Mouse (Mus musculus) hindbrain, embryonic 11.5 days (tissue): ENCODE data around the gene Gpr61. TPM values are rescaled to one million over a fixed set of nuclear protein-coding genes. Genes with fewer than 3 reads are reported as not detected.
A peak's percentile ranks its signal among the peaks of the same experiment; 100 is the strongest.

Experiments
- ATAC-seq: fragments of 200-750 bp; cut with Nextera tagmentation; 2 replicates; pipeline ENCODE4 v1.8.0; 2017; ENCODE audit warnings: mild to moderate bottlenecking, moderate TSS enrichment, moderate library complexity; ENCODE audit not compliant: low FRiP score
- DNase-seq: peaks from one replicate; pipeline ENCODE4 v3.0.0-alpha.2; 2015; ENCODE audit warnings: low spot score
- H3K27ac ChIP-seq: fragments of 300-500 bp; sonication (generic); 2 replicates; pipeline ENCODE4 v1.5.1; 2014; ENCODE audit warnings: mild to moderate bottlenecking, low read depth, low read length
- H3K27me3 ChIP-seq: fragments of 300-500 bp; sonication (generic); 2 replicates; pipeline ENCODE4 v1.6.1; 2014; ENCODE audit warnings: mild to moderate bottlenecking, low read length, moderate library complexity, mixed read lengths; ENCODE audit not compliant: control insufficient read depth, insufficient read depth
- H3K36me3 ChIP-seq: fragments of 300-500 bp; sonication (generic); 2 replicates; pipeline ENCODE4 v1.6.1; 2014; ENCODE audit warnings: mild to moderate bottlenecking, low read length, moderate library complexity, mixed read lengths; ENCODE audit not compliant: control insufficient read depth, insufficient read depth
- H3K4me1 ChIP-seq: fragments of 300-500 bp; sonication (generic); replicated peaks from 2 replicates; pipeline ENCODE4 v1.6.1; 2014; ENCODE audit warnings: low read length, mixed read lengths; ENCODE audit not compliant: control insufficient read depth, insufficient read depth
- H3K4me2 ChIP-seq: fragments of 300-500 bp; sonication (generic); replicated peaks from 2 replicates; pipeline ENCODE4 v1.6.1; 2014; ENCODE audit warnings: mild to moderate bottlenecking, low read depth, low read length
- H3K4me3 ChIP-seq: fragments of 300-500 bp; sonication (generic); 2 replicates; pipeline ENCODE4 v1.5.1; 2014; ENCODE audit warnings: low read depth, low read length
- H3K9ac ChIP-seq: fragments of 300-500 bp; sonication (generic); 2 replicates; pipeline ENCODE4 v1.6.1; 2014; ENCODE audit warnings: low read depth, low read length
- H3K9me3 ChIP-seq: fragments of 300-500 bp; sonication (generic); 2 replicates; pipeline ENCODE4 v1.6.1; 2016; ENCODE audit warnings: low read length; ENCODE audit not compliant: control insufficient read depth
- WGBS: fragments of 180-500 bp; shearing (Covaris S2); extraction: QIAGEN DNeasy Blood & Tissue Kit; methylation state at CpG from one replicate; pipeline ENCODE4 v1.1.7; 2014; 5-methylcytosine and 5-hydroxymethylcytosine counted together
- polyA plus RNA-seq: library from polyadenylated mRNA; unstranded; fragments of >200 nt; fragmentation: Nextera tagmentation; extraction: Ambion mirVana; gene quantifications from 2 replicates; pipeline ENCODE4 v1.2.1, GENCODE M21; 2014

Gene Gpr61
- polyA plus RNA-seq, 1 experiment from 2014 or later, result 0.34 TPM

DNA sequence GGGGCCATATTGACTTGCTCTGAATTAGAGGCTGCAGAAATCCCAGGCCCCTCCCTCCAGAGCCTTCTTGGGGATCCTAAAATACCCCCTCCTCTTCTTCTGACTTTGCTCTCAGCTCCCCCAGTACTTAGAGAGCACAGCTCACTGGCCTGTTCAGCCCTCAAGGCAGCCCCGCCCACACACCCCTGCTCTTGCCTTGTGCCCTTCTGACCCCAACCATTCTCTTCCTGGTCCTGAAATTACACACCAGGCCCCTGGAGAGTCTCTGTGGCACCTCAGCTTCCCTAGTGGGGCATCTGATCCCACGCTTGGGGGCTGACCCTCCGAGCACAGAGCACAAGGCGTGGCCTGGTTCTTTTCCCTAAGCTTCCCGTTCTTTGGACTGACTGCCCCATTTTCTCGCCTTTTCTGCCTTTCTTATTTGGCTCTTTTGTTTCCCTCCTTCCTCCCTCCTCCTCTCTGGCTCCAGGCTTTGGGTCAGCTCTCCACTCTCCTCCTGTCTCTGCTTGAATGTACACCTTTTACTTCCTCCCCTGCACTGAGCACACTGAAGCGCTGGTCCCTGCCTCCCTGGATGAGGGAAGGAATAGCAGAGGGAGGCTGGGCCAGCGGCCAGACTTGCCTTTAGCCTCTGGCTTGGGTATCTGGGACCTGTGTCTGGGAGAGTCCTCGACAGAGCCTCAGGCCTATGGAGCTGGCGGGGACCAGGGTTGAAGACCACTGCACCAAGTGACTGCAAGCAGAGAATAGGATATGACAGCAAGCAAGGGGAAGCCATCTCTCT lies 11.0 kb upstream of the Gpr61 start:
- H3K27ac ChIP-seq, result peak overlapping the region; percentile 91
- H3K9me3 ChIP-seq, result no peaks in the 10 kb centered on the region
- 0 out of 2 replicates have a peak overlapping the region, but pooled peaks have one; percentile 16 for H3K9ac ChIP-seq
- no peaks in the 10 kb centered on the region for H3K36me3 ChIP-seq
- WGBS, result 15% methylated on average over 10 of the region's 10 CpGs
- DNase-seq (peak; percentile 48), ATAC-seq (peak; percentile 44; the same call in 1 of the 2 replicates)
- no peaks in the 10 kb centered on the region for H3K27me3 ChIP-seq
- H3K4me3 ChIP-seq, result no peak overlapping the region
- peak overlapping the region; percentile 11 for H3K4me2 ChIP-seq
- H3K4me1 ChIP-seq, result peaks cover 22% of the 10 kb centered on the region

GRCm38 (mm10) chr3:108164807-108165206 lies 10.1 kb upstream of the Gpr61 start:
- Histone ChIP-seq H3K4me3 (no peak overlapping the region), H3K9ac (peak overlapping the region; percentile 27; the same call in 1 of the 2 replicates), H3K36me3 (no peaks in the 10 kb centered on the region), H3K4me2 (0 out of 2 replicates have a peak overlapping the region, but pooled peaks have one; percentile 21), H3K9me3 (no peaks in the 10 kb centered on the region), H3K27ac (peak overlapping the region; percentile 91), H3K4me1 (peaks cover 22% of the 10 kb centered on the region), H3K27me3 (no peaks in the 10 kb centered on the region)
- WGBS, result 23% methylated on average over 9 of the region's 9 CpGs
- DNase-seq (peak; percentile 94), ATAC-seq (peak; percentile 30; the same call in 1 of the 2 replicates)

- no peaks in the 10 kb centered on the region for H3K36me3 ChIP-seq
- no peaks in the 10 kb centered on the region for H3K9me3 ChIP-seq
- no peak overlapping the region for H3K9ac ChIP-seq
- no peak overlapping the region for H3K4me3 ChIP-seq
- WGBS, result 66% methylated on average over 5 of the region's 5 CpGs
- no peaks in the 10 kb centered on the region for H3K27me3 ChIP-seq
- DNase-seq (no peak), ATAC-seq (no peak)
- H3K4me1 ChIP-seq, result peaks cover 20% of the 10 kb centered on the region
- H3K4me2 ChIP-seq, result no peak overlapping the region
- no peak overlapping the region for H3K27ac ChIP-seq
These were observed 9.4 kb upstream of the Gpr61 start for GRCm38 (mm10) chr3:108164091-108164490.

DNA sequence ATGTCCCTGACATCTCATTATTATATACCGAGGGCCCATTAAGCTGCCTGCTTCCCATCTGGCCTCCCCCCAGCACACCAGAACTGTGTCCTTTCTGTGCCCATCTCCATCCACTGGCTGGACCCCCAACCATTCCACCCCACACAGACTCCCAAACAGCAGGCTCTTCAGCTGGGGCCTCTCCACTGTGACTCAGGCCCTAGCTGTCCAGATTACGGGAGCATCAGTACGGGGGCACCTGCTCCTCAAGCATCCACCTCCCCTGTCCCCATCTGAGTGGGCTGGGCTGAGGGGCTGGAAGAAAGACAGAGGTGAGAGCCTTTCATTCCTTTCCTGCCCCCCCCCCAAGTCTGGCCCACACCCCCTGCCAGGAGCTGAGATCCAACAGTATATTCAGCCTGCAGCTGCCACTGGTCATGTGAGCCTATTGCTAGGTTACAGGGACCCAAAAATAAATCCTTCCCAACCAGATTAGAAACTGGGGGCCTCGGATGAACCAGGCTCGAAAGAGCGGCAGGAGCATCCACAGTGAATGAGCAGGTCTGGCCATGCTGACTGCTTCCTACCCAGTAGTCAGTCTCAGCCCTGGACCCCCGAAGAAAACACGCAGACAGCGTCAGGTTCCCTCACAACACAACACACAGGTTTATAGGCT lies 3.8 kb upstream of the Gpr61 start:
- no peaks in the 10 kb centered on the region for H3K4me1 ChIP-seq
- peak; percentile 69 for ATAC-seq
- H3K27ac ChIP-seq, result no peak overlapping the region
- DNase-seq, result no peak
- 57% methylated on average over 9 of the region's 9 CpGs for WGBS
- H3K27me3 ChIP-seq, result no peaks in the 10 kb centered on the region
- no peaks in the 10 kb centered on the region for H3K9me3 ChIP-seq
- no peak overlapping the region for H3K4me3 ChIP-seq
- no peaks in the 10 kb centered on the region for H3K36me3 ChIP-seq
- H3K9ac ChIP-seq, result no peak overlapping the region
- no peak overlapping the region for H3K4me2 ChIP-seq

GRCm38 (mm10) chr3:108152290-108152689 lies 2.4 kb downstream of the Gpr61 start:
- no peaks in the 10 kb centered on the region for H3K4me1 ChIP-seq
- no peak overlapping the region for H3K4me3 ChIP-seq
- no peaks in the 10 kb centered on the region for H3K36me3 ChIP-seq
- H3K9ac ChIP-seq, result no peak overlapping the region
- no peak overlapping the region for H3K27ac ChIP-seq
- ATAC-seq, result no peak
- H3K9me3 ChIP-seq, result no peaks in the 10 kb centered on the region
- H3K27me3 ChIP-seq, result no peaks in the 10 kb centered on the region
- DNase-seq, result no peak
- WGBS, result 82% methylated on average over 3 of the region's 3 CpGs
- no peak overlapping the region for H3K4me2 ChIP-seq

DNA sequence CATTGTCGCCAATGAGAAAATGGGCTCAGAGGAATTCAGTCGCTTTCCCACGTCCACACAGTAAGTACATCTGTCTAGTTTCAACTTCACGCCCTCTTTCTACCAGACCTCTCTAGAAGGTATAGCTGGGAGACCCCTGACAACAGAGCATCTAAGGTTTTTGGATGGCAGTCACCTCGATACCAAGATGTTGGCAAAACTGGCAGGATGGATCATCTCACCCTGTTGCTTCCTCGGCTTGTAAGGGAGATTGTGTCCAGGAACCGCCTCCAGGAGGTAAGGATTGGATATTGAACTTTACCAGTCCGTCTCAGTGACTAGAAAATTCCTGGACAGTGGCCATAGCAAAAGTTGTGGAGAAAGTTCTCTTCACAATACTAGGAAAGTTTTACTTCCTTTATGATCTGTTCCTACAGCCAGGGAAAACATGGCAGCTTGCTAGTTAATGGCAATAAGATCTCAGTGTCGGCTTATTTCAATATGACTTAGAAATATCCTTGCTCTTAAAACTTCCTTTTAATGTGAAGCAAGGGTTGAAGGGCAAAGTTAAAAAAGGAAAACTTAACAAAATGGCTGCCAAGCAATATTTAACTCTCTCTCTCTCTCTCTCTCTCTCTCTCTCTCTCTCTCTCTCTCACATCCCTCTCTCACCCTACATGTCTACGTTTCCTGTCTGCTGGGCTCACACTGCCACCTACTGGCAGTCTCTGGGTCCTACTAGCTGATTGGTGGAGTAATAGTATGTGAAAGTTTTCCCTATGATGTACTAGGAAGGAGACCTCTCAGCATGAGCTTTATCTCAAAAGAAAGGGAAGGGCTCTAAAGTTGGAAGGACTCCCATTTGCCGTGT lies 7.1 kb downstream of the Gpr61 start:
- DNase-seq (peak; percentile 92), ATAC-seq (no peak)
- H3K4me1 ChIP-seq, result no peaks in the 10 kb centered on the region
- no peaks in the 10 kb centered on the region for H3K9me3 ChIP-seq
- no peak overlapping the region for H3K27ac ChIP-seq
- H3K4me2 ChIP-seq, result no peak overlapping the region
- 72% methylated on average over 11 of the region's 11 CpGs for WGBS
- no peaks in the 10 kb centered on the region for H3K27me3 ChIP-seq
- H3K4me3 ChIP-seq, result no peak overlapping the region
- H3K9ac ChIP-seq, result no peak overlapping the region
- H3K36me3 ChIP-seq, result no peaks in the 10 kb centered on the region

DNA sequence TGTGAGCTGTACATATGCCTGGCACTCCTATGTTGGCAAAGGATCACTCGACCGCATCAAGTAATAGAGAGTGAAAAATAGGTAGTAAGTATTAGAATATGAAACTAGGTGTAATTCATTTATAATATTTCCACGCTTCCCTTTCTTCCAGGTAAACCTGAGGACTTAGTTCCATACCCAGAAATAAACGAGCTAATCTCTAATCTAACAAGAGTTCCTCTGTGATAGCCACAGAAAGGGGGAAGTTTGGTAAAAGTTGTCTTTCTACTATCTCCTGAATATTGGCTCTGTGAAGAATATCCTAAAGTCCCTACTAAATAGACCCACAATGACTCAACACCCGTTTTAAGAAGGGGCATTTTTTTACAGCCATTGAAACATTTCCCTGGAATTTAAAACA lies 8.0 kb downstream of the Gpr61 start:
- Histone ChIP-seq H3K27me3 (no peaks in the 10 kb centered on the region), H3K27ac (no peak overlapping the region), H3K4me3 (peak overlapping the region; percentile 88), H3K4me2 (peak overlapping the region; percentile 71), H3K4me1 (no peaks in the 10 kb centered on the region), H3K36me3 (no peaks in the 10 kb centered on the region), H3K9me3 (no peaks in the 10 kb centered on the region), H3K9ac (peak overlapping the region; percentile 81)
- no peak for ATAC-seq
- whole genome bisulfite sequencing, result 64% methylated on average over 5 of the region's 5 CpGs
- DNase-seq, result no peak

DNA sequence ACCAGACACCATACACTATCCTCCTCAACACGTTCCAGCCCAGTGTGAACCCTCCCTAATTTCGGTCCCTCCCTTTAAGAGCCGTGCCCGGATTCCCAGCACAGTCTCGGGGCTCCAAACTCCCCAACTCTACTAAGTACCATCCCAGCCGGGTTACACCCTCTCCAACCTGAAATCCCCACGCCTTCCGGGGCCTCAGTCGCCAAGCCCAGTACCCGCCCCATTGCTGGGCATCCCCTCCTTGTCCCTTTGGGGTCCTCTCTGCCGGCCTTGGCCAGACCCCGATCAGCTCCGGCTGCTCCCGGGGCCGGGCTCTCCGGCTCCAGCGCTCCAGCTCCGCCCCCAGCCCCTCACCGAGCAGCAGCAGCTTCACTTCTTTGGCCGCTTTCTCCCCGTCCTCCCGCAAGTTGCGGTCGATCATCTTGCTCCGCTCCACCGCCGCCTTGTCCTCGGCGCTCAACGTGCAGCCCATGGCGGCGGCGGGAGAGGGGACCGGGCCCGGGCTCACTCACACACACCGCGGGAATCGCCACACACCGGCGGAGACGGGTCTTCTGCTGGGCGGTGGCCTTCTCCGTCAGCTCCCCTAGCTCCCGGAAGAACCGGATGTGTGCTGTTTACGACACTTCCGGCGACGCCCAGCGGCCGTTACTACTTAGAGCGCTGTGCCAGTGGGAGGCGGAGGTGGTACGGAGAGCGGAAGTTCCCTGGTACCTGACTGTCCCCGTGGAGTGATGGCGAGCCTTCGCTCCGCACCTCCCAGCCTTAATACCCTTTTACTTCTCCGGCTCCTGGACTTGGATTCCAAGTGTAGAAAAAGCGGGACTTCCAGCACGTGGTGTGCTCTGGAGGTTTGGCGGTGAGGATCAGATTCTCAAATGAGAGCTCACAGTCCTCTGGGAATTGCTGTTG lies 8.9 kb downstream of the Gpr61 start, which contains the start of gene Gnai3:
TSS of gene Gnai3 (minus strand) at position 613 of the 912 bp plus-strand sequence.
- peak within 1 kb of the TSS; percentile 81 for H3K9ac ChIP-seq
- H3K4me3 ChIP-seq, result peak within 1 kb of the TSS; percentile 88
- no peaks in the 10 kb centered on the region for H3K27me3 ChIP-seq
- peak; percentile 96 for ATAC-seq
- peak; percentile 95 for DNase-seq
- H3K27ac ChIP-seq, result peak within 1 kb of the TSS; percentile 85
- H3K36me3 ChIP-seq, result no peaks in the 10 kb centered on the region
- no peaks in the 10 kb centered on the region for H3K4me1 ChIP-seq
- WGBS, result under 1% methylated on average over 62 of the region's 63 CpGs
- H3K4me2 ChIP-seq, result peak within 1 kb of the TSS; percentile 71
- no peaks in the 10 kb centered on the region for H3K9me3 ChIP-seq
